Mouse (Mus musculus) kidney, adult 9 months (tissue): Measurements from ENCODE around the gene Lsm8.
"Not testable (repeated sequence)": the region's sequence is repeated elsewhere in the genome, so short reads cannot be mapped to it uniquely, and the experiment has no call there.

Experiments
- DNase-seq: peaks from one replicate; pipeline ENCODE4 v3.0.0; 2022

Gene Lsm8

DNA sequence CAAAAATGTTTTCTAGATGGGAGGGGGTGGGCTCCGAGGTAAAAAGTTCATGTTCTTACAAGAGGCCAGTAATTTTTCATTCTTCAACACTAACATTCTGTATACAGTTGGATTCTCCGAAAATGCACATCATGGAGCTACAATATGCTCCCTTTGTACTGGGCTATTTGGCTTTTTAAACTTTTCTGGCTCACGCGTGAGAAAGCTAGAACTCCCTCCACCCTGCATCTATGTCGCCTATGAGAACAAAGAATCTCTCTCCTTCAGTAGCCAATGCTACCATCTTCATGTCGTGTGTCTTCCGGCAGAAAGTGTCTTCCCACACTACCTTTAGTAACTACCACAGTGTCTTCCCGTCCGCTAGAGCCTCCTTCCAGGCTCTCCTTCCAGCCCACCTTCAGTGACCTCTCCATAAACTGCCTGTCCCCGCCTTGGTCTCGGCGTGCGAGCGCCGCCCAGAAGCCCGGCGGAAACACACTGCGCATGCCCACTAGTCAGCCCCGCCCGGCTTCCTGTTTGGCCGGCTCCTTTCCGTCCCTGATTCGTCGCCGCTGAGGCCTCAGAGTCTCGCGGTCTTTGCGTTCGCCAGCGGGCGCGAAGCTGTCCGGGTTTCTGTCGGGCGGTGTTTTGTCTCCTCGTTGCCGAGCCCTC, at the start of gene Lsm8:
Gene Lsm8 (plus strand): TSS at position 529 of the 651 bp plus-strand sequence.
- DNase-seq: peak; percentile 98

GRCm38 (mm10) chr6:18800869-18801511, 47.4 kb upstream of the Lsm8 start:
- no peak for DNase-seq

DNA sequence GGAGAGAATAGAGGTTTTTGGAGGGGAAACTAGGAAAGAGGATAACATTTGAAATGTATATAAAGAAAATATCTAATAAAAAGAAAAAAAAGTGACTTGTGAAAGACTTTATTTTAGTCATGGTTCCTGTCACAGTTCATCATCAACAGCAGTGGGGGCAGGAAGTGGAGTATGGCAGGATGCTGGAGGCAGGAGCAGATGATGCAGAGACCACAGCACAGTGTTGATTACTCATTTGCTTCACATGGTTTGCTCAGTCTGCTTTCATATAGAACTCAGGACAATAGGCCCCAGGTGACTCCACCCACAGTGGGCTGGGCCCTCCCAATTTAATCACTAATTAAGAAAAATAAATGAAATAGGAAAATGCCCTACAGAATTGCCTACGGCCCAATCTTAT, 35.8 kb upstream of the Lsm8 start:
- DNase-seq: no peak

GRCm38 (mm10) chr6:18815606-18816005, 32.8 kb upstream of the Lsm8 start:
- no peak for DNase-seq

DNA sequence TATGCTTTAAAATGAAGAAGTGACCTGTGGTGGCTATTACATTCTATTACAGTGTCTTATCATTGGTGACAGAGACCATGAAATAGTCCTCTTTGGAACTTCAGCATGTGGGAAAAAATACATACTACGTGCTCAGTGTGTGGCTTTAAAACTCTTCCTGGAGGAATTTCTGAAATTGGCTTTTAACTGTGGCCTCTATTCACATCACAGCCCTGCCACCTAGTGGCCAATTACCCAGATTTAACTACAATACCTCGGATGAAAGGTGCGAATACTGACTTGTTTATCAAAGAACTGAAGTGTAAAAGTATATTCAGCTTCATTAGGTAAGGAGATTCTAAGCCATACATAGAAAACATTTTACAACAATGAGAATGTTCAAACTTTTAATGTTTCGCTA, 29.0 kb upstream of the Lsm8 start:
- peak; percentile 70 for DNase-seq

DNA sequence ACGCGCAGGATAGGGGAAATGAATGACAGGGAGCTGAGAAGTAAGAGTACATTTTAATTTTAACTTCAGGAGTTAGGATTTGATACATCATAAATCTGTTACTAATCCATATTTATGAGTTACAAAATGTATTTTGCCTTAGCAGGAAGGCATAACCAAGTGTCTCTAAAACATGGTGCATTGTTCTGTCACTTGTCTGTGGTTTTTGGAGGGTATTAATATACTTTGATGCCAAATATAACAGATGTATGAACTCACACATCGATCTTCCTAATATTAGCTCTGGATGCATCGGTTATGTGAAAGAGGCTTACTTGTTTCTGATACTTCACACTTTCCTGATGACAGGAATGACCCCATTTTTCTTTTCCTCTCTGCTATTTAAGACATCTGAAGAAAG, 28.1 kb upstream of the Lsm8 start:
- DNase-seq: no peak

GRCm38 (mm10) chr6:18822812-18823211, 25.6 kb upstream of the Lsm8 start:
- peak; percentile 65 for DNase-seq

DNA sequence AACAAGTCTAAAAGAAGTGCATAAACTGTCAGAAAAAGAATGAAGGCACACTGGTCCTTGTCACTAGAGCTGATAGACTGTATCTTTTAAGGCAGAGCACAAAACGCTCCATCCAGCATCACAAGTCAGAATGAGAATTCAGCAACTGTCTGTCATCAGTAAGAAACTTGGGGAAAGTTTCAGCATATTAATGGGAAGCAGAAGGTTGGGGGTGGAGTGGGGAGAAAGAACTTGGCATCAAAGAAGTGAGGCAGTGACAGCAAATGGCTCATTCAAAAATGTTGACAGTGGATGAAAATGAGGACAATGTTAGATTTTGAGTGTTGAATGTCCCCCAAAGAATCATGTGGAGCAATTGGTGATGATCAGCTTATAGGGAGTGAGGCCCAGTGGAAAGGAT, 15.4 kb upstream of the Lsm8 start:
- no peak for DNase-seq

GRCm38 (mm10) chr6:18844529-18844928, 3.9 kb upstream of the Lsm8 start:
- DNase-seq: not testable (repeated sequence)

- DNase-seq: not testable (repeated sequence)
Observed at GRCm38 (mm10) chr6:18845571-18845970, 2.8 kb upstream of the Lsm8 start.

- DNase-seq: no peak
Observed at GRCm38 (mm10) chr6:18848702-18849061, 303 bp downstream of the Lsm8 start.

- no peak for DNase-seq
Observed at GRCm38 (mm10) chr6:18855323-18855722, 6.9 kb downstream of the Lsm8 start.

DNA sequence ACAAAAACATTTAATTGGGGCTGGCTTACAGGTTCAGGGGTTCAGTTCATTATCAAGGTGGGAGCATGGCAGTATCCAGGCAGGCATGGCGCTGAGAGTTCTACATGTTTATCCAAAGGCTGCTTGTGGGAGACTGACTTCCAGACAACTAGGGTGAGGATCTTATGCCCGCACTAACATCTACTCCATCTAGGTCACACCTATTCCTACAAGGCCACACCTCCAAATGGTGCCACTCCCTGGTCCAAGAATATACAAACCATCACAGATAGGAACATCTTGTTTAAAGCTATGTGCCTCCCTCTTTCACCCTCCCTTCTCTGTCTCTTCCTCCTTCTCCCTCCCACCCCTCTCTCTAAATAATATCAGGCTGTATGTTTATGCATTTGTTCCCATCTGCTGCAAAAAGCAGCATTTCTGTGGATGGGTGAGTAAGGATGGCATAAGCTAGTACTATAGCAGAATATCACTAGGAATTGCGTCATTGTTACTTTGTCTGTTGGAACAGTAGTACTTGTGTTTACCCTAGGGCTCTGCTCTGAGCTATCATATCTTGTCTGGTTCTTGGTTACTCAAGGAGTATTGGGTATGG, 8.2 kb downstream of the Lsm8 start:
- no peak for DNase-seq

GRCm38 (mm10) chr6:18866018-18866417, 17.6 kb downstream of the Lsm8 start, which contains the start of gene Ankrd7:
Gene Ankrd7, plus strand, starts transcription at chr6:18866318.
- no peak for DNase-seq

GRCm38 (mm10) chr6:18889030-18889429, 40.7 kb downstream of the Lsm8 start:
- no peak for DNase-seq

DNA sequence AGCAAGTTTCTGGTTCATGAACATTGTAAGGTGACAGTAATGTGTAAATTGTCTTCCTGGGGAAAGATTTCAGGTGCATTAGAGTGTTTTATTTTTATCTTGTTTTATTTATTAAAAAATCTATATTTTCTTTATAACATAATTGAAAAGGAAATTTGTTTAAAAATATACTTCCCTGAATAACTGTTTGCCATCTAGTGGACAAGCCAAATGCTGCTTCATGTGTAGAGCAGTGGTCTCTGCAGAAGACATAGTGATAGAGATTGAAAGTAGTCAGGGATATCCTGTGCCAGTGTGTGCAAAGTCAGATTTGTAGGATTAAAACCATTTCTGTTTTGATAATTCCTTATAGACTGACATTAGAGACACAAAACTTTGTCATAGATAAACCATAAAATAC, 45.8 kb downstream of the Lsm8 start:
- DNase-seq: no peak
